Mouse (Mus musculus) stomach, embryonic 14.5 days (tissue): ENCODE measurements around the gene Foxk1. TPM values are rescaled to one million over a fixed set of nuclear protein-coding genes. Genes with fewer than 3 reads are reported as not detected.

Experiments
- ATAC-seq: fragments of 200-750 bp; cut with Nextera tagmentation; 2 replicates; pipeline ENCODE4 v1.8.0; 2017; ENCODE audit warnings: low read depth, moderate TSS enrichment; ENCODE audit not compliant: insufficient number of reproducible peaks, insufficient read depth, low FRiP score
- H3K27ac ChIP-seq: fragments of 300-500 bp; sonication (generic); 2 replicates; pipeline ENCODE4 v1.5.1; 2014; ENCODE audit warnings: mild to moderate bottlenecking, low read length, moderate library complexity, mixed read lengths
- H3K27me3 ChIP-seq: fragments of 300-500 bp; sonication (generic); 2 replicates; pipeline ENCODE4 v1.6.1; 2014; ENCODE audit warnings: low read length, control low read depth, mixed read lengths; ENCODE audit not compliant: control insufficient read depth, insufficient read depth
- H3K36me3 ChIP-seq: fragments of 300-500 bp; sonication (generic); 2 replicates; pipeline ENCODE4 v1.6.1; 2014; ENCODE audit warnings: mild to moderate bottlenecking, control low read depth, low read length, moderate library complexity, mixed read lengths; ENCODE audit not compliant: control insufficient read depth, insufficient read depth
- H3K4me1 ChIP-seq: fragments of 300-500 bp; sonication (generic); 2 replicates; pipeline ENCODE4 v1.6.1; 2014; ENCODE audit warnings: low read length, control low read depth, mixed read lengths; ENCODE audit not compliant: control insufficient read depth, insufficient read depth
- H3K4me2 ChIP-seq: fragments of 300-500 bp; sonication (generic); replicated peaks from 2 replicates; pipeline ENCODE4 v1.6.1; 2014; ENCODE audit warnings: low read depth, low read length, control low read depth
- H3K4me3 ChIP-seq: fragments of 300-500 bp; sonication (generic); 2 replicates; pipeline ENCODE4 v1.5.1; 2014; ENCODE audit warnings: low read depth, low read length, control low read depth
- H3K9ac ChIP-seq: fragments of 300-500 bp; sonication (generic); replicated peaks from 2 replicates; pipeline ENCODE4 v1.6.1; 2014; ENCODE audit warnings: low read depth, mild to moderate bottlenecking, control low read depth, low read length, moderate library complexity, mixed read lengths
- H3K9me3 ChIP-seq: fragments of 300-500 bp; sonication (generic); 2 replicates; pipeline ENCODE4 v1.6.1; 2016; ENCODE audit warnings: low read depth, low read length, control low read depth; ENCODE audit not compliant: control insufficient read depth
- WGBS: fragments of 180-500 bp; shearing (Covaris S2); extraction: QIAGEN DNeasy Blood & Tissue Kit; methylation state at CpG from one replicate; pipeline ENCODE4 v1.1.7; 2014; 5-methylcytosine and 5-hydroxymethylcytosine counted together
- polyA plus RNA-seq: library from polyadenylated mRNA; unstranded; fragments of >200 nt; fragmentation: Nextera tagmentation; extraction: Ambion mirVana; gene quantifications from 2 replicates; pipeline ENCODE4 v1.2.1, GENCODE M21; 2014

The Foxk1 gene
- 3.9 and 4.1 TPM in 2 replicates for polyA plus RNA-seq

- H3K4me1 ChIP-seq: peaks cover 40% of the 10 kb centered on the region
- no peaks in the 10 kb centered on the region for H3K27me3 ChIP-seq
- ATAC-seq: peak; percentile 89
- H3K36me3 ChIP-seq: no peaks in the 10 kb centered on the region
- H3K4me3 ChIP-seq: peak within 1 kb of the TSS; percentile 92
- H3K9me3 ChIP-seq: no peaks in the 10 kb centered on the region
- H3K27ac ChIP-seq: peak within 1 kb of the TSS; percentile 55
- peak within 1 kb of the TSS; percentile 91 for H3K4me2 ChIP-seq
- WGBS: under 1% methylated on average over 56 of the region's 60 CpGs
- H3K9ac ChIP-seq: peak within 1 kb of the TSS; percentile 93
These were observed at the start of gene Foxk1 for GRCm38 (mm10) chr5:142400981-142401640. Gene Foxk1, plus strand, starts transcription at chr5:142401497.

DNA sequence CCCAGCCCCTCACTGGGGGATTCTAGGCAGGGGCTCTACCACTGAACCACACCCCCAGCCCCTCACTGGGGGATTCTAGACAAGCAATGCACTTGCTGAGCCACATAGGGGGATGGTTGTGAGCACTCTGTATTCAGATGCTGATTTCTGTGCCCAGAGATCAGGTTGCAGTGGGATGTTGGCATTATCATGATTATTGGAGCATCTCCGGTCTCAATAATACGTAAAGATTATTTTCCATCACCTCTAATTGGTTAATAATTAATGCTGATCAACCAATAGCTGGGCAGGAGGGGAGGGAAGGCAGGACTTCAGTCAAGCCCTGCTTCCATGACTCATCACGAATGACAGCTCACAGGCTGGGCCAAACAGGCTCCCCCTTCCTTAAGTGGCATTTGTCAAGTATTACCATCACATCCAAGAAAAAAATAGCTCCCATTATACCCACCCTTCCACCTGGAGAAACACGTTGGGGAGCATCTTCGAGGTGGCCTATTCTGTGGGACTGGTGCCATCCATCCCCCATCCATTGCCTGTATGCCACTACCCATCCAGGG, 48.9 kb upstream of the Foxk1 start:
- no peak for ATAC-seq
- WGBS: 83% methylated on average over 5 of the region's 5 CpGs

DNA sequence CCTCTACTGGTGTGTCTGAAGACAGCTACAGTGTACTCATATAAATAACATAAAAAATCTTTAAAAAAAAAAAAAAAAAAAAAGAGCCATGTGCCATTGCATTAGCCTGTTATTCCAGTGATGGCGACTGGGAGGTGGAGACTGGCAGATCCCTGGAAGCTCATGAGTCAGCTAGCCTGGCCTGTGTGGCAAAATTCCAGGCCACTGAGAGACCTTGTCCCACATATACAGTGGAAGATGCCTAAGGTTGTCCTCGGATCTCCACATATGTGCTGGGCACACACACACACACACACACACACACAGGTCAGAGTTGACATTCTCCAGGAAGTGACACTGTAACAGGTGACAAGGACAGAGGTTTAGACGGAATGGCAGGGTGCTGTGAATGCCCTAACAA, 46.2 kb upstream of the Foxk1 start:
- 66% methylated on average over 3 of the region's 3 CpGs for WGBS

More for the DNA sequence above, 48.9 kb upstream of the Foxk1 start:
- Histone ChIP-seq H3K27ac (no peak overlapping the region), H3K27me3 (no peaks in the 10 kb centered on the region), H3K4me2 (no peak overlapping the region), H3K36me3 (no peaks in the 10 kb centered on the region), H3K9ac (no peak overlapping the region), H3K4me3 (no peak overlapping the region), H3K4me1 (no peaks in the 10 kb centered on the region), H3K9me3 (peaks cover 5% of the 10 kb centered on the region; the same call in 1 of the 2 replicates)

DNA sequence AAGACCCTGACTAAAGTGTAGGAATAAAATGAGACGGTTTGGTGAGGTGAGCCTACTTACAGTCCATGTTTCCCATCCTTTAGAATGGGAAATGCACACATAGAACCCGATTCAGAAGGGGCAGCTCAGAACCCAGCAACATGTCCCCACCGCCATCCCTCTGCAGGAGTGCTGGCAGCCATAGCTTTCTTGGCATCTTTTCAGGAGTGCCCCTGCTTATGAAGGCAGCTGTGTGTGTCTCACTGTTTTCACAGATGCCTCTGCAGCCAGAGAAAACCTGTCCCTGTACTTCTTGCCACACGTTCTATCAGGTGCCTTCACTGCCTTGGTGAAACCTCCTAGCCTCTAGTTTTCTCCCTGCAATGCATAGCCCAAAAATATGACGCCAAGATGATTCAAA, 40.1 kb upstream of the Foxk1 start:
- no peak for ATAC-seq
- no peak overlapping the region for H3K4me3 ChIP-seq
- H3K4me1 ChIP-seq: no peaks in the 10 kb centered on the region
- H3K27me3 ChIP-seq: no peaks in the 10 kb centered on the region
- H3K36me3 ChIP-seq: no peaks in the 10 kb centered on the region
- H3K9ac ChIP-seq: no peak overlapping the region
- no peak overlapping the region for H3K4me2 ChIP-seq
- H3K27ac ChIP-seq: no peak overlapping the region
- WGBS: 63% methylated on average over 5 of the region's 5 CpGs
- no peaks in the 10 kb centered on the region for H3K9me3 ChIP-seq

More for the DNA sequence above, 46.2 kb upstream of the Foxk1 start:
- H3K27me3 ChIP-seq: no peaks in the 10 kb centered on the region
- no peaks in the 10 kb centered on the region for H3K4me1 ChIP-seq
- H3K27ac ChIP-seq: no peak overlapping the region
- H3K4me3 ChIP-seq: no peak overlapping the region
- H3K9me3 ChIP-seq: no peaks in the 10 kb centered on the region
- no peak overlapping the region for H3K9ac ChIP-seq
- no peak for ATAC-seq
- H3K36me3 ChIP-seq: no peaks in the 10 kb centered on the region
- no peak overlapping the region for H3K4me2 ChIP-seq

DNA sequence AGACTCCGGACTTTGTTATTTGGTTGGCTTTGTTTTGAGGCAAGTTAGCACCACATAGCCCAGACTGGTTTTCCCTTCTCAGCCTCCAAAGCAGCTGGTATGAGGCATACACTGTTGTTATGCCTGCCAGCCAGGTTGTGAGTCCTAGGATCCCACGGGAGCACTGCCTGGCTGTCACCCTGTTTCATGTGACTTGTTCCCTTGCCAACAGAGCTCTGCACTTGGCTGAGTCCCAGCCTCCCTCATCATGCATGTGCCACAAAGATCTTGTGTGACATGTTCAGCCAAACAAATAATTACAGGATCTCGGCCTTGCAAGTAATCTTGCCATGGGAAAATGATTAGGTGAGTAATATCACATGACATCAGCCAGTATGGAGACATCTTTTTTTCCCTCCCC, 38.4 kb upstream of the Foxk1 start:
- no peak overlapping the region for H3K9ac ChIP-seq
- ATAC-seq: no peak
- H3K27ac ChIP-seq: no peak overlapping the region
- 74% methylated on average over 3 of the region's 3 CpGs for WGBS
- H3K4me2 ChIP-seq: no peak overlapping the region
- no peaks in the 10 kb centered on the region for H3K27me3 ChIP-seq
- no peaks in the 10 kb centered on the region; the same call in 1 of the 2 replicates for H3K36me3 ChIP-seq
- 0 out of 2 replicates have a peak, but pooled peaks cover under 1% of the 10 kb centered on the region for H3K4me1 ChIP-seq
- H3K4me3 ChIP-seq: no peak overlapping the region
- no peaks in the 10 kb centered on the region for H3K9me3 ChIP-seq

- no peaks in the 10 kb centered on the region; the same call in 1 of the 2 replicates for H3K36me3 ChIP-seq
- no peaks in the 10 kb centered on the region for H3K9me3 ChIP-seq
- 56% methylated on average over 5 of the region's 5 CpGs for WGBS
- H3K27ac ChIP-seq: no peak overlapping the region
- no peak for ATAC-seq
- H3K27me3 ChIP-seq: no peaks in the 10 kb centered on the region
- no peak overlapping the region for H3K9ac ChIP-seq
- H3K4me2 ChIP-seq: no peak overlapping the region
- H3K4me3 ChIP-seq: no peak overlapping the region
- peaks cover 6% of the 10 kb centered on the region; the same call in 1 of the 2 replicates for H3K4me1 ChIP-seq
These were observed 37.2 kb upstream of the Foxk1 start for GRCm38 (mm10) chr5:142364095-142364494.

GRCm38 (mm10) chr5:142367085-142368081, 33.9 kb upstream of the Foxk1 start:
- Histone ChIP-seq H3K9ac (peak overlapping the region; percentile 36), H3K27ac (peak overlapping the region; percentile 78), H3K36me3 (no peaks in the 10 kb centered on the region; the same call in 1 of the 2 replicates), H3K4me1 (peaks cover 12% of the 10 kb centered on the region; the same call in 1 of the 2 replicates), H3K27me3 (no peaks in the 10 kb centered on the region), H3K4me2 (peak overlapping the region; percentile 77), H3K4me3 (peak overlapping the region; percentile 56), H3K9me3 (no peaks in the 10 kb centered on the region)
- under 1% methylated on average over 78 of the region's 83 CpGs for WGBS
- ATAC-seq: peak; percentile 91

DNA sequence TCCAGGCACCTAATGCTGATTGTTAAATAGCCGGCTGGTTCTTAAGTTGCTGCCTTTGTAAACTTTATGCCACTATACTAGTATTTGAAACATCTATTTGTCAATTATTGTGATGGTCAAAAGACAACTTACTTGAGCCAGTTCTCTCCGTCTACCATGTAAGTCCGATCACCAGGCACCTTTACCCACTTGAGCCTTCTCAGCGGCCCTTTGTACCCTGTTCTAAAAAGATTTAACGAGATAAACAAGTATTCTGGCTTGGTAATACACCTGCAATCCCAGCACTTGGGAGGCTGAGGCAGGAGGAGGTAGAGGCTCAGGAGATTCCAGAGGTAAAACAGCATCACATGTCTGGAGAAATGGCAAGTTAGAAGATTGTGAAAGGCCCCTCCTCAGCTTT, 33.2 kb upstream of the Foxk1 start:
- Histone ChIP-seq H3K9ac (peak overlapping the region; percentile 36; the same call in 1 of the 2 replicates), H3K4me2 (peak overlapping the region; percentile 77), H3K27me3 (no peaks in the 10 kb centered on the region), H3K4me3 (peak overlapping the region; percentile 56), H3K9me3 (no peaks in the 10 kb centered on the region), H3K27ac (peak overlapping the region; percentile 78), H3K36me3 (no peaks in the 10 kb centered on the region; the same call in 1 of the 2 replicates), H3K4me1 (peaks cover 12% of the 10 kb centered on the region; the same call in 1 of the 2 replicates)
- no peak for ATAC-seq
- 54% methylated on average over 5 of the region's 5 CpGs for WGBS
